Mouse (Mus musculus) hindbrain, embryonic 16.5 days (tissue): Measurements from ENCODE around the gene Myadm. TPM values are rescaled to one million over a fixed set of nuclear protein-coding genes. Genes with fewer than 3 reads are reported as not detected.
"Not testable (repeated sequence)": the region's sequence is repeated elsewhere in the genome, so short reads cannot be mapped to it uniquely, and the experiment has no call there.

ENCODE experiments used
- ATAC-seq: fragments of 200-750 bp; cut with Nextera tagmentation; 2 replicates; pipeline ENCODE4 v1.8.0; 2017; ENCODE audit warnings: moderate TSS enrichment, moderate library complexity
- H3K27ac ChIP-seq: fragments of 300-500 bp; sonication (generic); 2 replicates; pipeline ENCODE4 v1.5.1; 2014; ENCODE audit warnings: low read depth, mild to moderate bottlenecking, control low read depth, low read length, moderate library complexity
- H3K27me3 ChIP-seq: fragments of 300-500 bp; sonication (generic); replicated peaks from 2 replicates; pipeline ENCODE4 v1.6.1; 2014; ENCODE audit warnings: low read length; ENCODE audit not compliant: control insufficient read depth, insufficient read depth
- H3K36me3 ChIP-seq: fragments of 300-500 bp; sonication (generic); 2 replicates; pipeline ENCODE4 v1.6.1; 2014; ENCODE audit warnings: mild to moderate bottlenecking, low read length, moderate library complexity, mixed read lengths; ENCODE audit not compliant: control insufficient read depth, insufficient read depth
- H3K4me1 ChIP-seq: fragments of 300-500 bp; sonication (generic); 2 replicates; pipeline ENCODE4 v1.6.1; 2014; ENCODE audit warnings: low read depth, low read length; ENCODE audit not compliant: control insufficient read depth, insufficient read depth
- H3K4me2 ChIP-seq: fragments of 300-500 bp; sonication (generic); 2 replicates; pipeline ENCODE4 v1.6.1; 2014; ENCODE audit warnings: mild to moderate bottlenecking, low read length, control low read depth, moderate library complexity
- H3K4me3 ChIP-seq: fragments of 300-500 bp; sonication (generic); 2 replicates; pipeline ENCODE4 v1.5.1; 2014; ENCODE audit warnings: mild to moderate bottlenecking, low read length, control low read depth, moderate library complexity
- H3K9ac ChIP-seq: fragments of 300-500 bp; sonication (generic); 2 replicates; pipeline ENCODE4 v1.6.1; 2014; ENCODE audit warnings: low read depth, mild to moderate bottlenecking, control low read depth, low read length, moderate library complexity
- H3K9me3 ChIP-seq: fragments of 300-500 bp; sonication (generic); 2 replicates; pipeline ENCODE4 v1.6.1; 2014; ENCODE audit warnings: mild to moderate bottlenecking, low read length, moderate library complexity; ENCODE audit not compliant: control insufficient read depth
- WGBS: fragments of 180-500 bp; shearing (Covaris S2); extraction: QIAGEN DNeasy Blood & Tissue Kit; methylation state at CpG from one replicate; pipeline ENCODE4 v1.1.7; 2014; 5-methylcytosine and 5-hydroxymethylcytosine counted together
- polyA plus RNA-seq: library from polyadenylated mRNA; unstranded; fragments of >200 nt; fragmentation: Nextera tagmentation; extraction: Ambion mirVana; gene quantifications from 2 replicates; pipeline ENCODE4 v1.2.1, GENCODE M21; 2015

Myadm gene
- polyA plus RNA-seq, 1 experiment from 2014 or later, result 36.9 TPM

DNA sequence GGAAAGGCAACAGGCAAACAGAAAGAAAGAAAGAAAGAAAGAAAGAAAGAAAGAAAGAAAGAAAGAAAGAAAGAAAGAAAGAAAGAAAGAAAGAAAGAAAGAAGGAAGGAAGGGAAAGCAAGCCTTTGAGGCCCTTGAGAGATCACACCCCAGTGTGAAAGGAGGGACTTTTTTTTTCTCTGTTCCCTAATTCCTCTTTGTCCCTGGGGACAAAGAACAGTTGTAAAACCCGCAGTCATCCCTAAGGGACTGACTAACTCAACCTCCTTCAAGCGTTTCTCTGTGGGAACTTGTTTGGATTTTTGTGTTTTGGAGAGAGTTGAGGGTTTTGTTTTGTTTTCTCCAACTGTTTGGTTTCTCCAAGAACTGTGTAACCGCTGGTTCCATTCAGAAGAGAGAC lies 20.6 kb upstream of the Myadm start:
- no peak for ATAC-seq
- H3K27me3 ChIP-seq, result no peaks in the 10 kb centered on the region
- H3K36me3 ChIP-seq, result no peaks in the 10 kb centered on the region
- H3K4me1 ChIP-seq, result no peaks in the 10 kb centered on the region
- H3K4me3 ChIP-seq, result no peak overlapping the region
- no peaks in the 10 kb centered on the region for H3K9me3 ChIP-seq
- no peak overlapping the region for H3K4me2 ChIP-seq
- WGBS, result 17% methylated on average over 3 of the region's 3 CpGs
- H3K9ac ChIP-seq, result no peak overlapping the region
- no peak overlapping the region for H3K27ac ChIP-seq

DNA sequence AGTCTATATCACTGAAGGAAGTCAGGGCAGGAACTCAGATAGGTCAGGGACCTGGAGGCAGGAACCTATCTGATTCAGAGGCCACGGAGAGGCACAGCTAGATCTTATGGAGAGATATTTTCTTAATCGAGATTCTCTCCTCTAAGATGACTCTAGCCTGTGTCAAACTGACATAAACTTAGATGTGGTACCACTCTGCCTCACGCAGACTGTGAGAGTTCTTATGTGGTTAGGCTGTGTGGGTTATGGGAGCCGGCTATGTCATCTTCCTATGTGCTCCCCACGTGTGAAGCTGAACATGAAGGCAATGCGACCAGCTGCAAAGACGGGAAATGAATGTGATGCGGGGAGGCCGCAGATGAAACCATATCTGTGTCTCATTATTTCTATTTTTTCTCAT lies 16.7 kb upstream of the Myadm start:
- Histone ChIP-seq H3K4me3 (no peak overlapping the region), H3K9ac (no peak overlapping the region), H3K4me2 (no peak overlapping the region), H3K27ac (no peak overlapping the region), H3K27me3 (no peaks in the 10 kb centered on the region), H3K9me3 (no peaks in the 10 kb centered on the region), H3K36me3 (no peaks in the 10 kb centered on the region), H3K4me1 (no peaks in the 10 kb centered on the region)
- WGBS, result 85% methylated on average over 9 of the region's 9 CpGs
- ATAC-seq, result no peak

DNA sequence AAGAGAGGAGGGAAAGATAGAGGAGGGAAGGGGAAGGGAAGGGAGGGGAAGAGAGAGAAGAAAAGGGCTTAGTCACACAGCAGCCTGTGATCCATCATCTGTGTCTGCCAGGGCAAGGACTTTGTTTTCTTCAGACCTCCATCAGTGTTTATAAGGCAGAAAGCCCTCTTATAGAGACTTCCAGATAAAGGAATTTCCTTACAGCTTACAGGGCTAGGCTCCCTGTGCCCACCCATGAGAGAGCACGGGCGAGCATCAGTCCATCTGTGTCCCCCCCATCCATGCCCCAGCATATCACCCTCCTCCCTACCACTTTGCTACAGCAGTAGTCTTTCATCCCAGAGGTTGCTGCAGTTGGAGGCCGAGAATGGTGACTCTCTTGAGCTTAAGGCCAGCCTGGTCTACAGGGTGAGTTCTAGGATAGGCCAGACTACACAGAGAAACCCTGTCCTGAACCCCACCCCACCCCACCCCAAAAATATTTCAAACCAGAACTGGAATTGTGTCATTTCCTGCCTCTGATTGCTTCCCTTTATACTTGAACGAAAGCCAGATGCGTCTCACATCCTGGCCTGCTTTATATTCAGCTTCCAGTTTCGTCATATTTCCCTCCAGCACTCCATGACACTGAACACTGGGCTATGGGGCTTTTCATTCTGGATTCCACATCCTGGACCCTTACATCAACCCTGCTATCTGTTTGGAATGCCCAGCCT lies 13.3 kb upstream of the Myadm start:
- Histone ChIP-seq H3K4me2 (no peak overlapping the region), H3K36me3 (no peaks in the 10 kb centered on the region), H3K4me1 (no peaks in the 10 kb centered on the region), H3K27me3 (no peaks in the 10 kb centered on the region), H3K9ac (no peak overlapping the region), H3K9me3 (no peaks in the 10 kb centered on the region), H3K4me3 (no peak overlapping the region), H3K27ac (no peak overlapping the region)
- 61% methylated on average over 6 of the region's 6 CpGs for WGBS
- ATAC-seq, result no peak

DNA sequence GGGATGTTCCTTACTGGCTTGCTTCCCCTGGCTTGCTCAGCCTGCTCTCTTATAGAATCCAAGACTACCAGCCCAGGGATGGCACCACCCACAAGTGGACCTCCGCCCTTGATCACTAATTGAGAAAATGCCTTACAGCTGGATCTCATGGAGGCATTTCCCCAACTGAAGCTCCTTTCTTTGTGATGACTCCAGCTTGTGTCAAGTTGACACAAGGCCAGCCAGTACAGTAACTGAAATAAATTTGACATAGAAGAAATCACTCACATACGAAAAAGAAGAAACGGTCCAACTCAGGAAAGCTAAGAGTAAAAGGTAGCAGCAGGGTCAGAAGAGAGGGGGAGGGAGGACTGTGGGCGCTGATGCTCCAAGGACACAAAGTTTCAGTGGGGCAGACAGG lies 12.1 kb upstream of the Myadm start:
- not testable (repeated sequence) for H3K27ac ChIP-seq, H3K27me3 ChIP-seq, H3K4me2 ChIP-seq, H3K36me3 ChIP-seq, H3K4me1 ChIP-seq, H3K9me3 ChIP-seq, H3K4me3 ChIP-seq, H3K9ac ChIP-seq, ATAC-seq
- WGBS, result 63% methylated on average over 4 of the region's 4 CpGs

DNA sequence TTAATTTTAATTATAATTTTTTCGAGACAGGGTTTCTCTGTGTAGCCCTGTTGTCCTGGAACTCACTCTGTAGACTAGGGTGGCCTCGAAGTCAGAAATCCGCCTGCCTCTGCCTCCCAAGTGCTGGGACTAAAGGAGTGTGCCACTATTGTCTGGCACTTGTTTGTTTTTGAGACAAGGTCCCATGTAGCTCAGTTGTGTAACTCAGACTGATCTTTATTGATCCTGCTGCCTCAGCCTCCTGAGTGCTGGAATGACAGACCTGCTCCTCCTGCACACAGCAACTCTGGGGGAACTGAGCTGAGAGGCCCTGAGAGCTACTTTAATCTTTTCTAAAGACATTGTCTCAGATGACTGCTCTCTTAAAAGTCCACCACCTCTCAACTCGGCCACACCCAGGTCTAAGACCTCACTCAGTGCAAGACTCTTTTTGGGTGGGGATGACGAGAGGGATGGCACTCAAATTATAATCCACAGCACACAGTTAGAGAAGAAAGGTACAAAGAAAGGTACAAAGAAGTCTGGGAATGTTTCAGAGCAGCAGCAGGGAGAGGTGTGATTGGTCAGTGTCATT lies 8.7 kb upstream of the Myadm start:
- 75% methylated on average over 5 of the region's 5 CpGs for WGBS
- Histone ChIP-seq H3K36me3 (no peaks in the 10 kb centered on the region), H3K9me3 (no peaks in the 10 kb centered on the region), H3K27ac (no peak overlapping the region), H3K9ac (no peak overlapping the region), H3K4me1 (no peaks in the 10 kb centered on the region), H3K4me3 (no peak overlapping the region), H3K27me3 (no peaks in the 10 kb centered on the region), H3K4me2 (no peak overlapping the region)
- no peak for ATAC-seq

DNA sequence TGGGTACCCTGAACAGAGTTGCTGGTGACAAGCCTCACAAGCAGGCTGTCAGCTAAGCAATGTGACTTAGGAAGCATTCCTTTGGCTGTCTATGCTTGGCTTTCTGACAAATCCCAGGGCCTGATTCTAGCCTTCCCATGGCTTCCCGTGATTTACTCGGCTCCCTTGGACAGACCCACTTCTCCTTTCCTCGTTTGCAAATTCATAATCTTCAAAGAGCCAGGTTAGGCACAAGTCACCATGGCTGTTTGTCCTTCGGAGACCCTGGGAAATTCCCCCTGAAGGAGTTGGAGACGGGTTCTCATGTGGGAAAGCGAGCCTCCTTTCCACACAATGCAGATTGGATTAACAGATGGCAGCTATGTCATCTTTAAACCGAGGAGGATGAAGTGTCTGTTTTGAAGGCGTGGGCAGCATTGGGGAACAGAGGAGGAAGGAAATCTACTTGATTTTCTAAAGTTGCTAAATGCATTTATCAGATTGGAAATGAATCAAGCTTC lies 8.2 kb upstream of the Myadm start:
- Histone ChIP-seq H3K9me3 (no peaks in the 10 kb centered on the region), H3K4me1 (no peaks in the 10 kb centered on the region), H3K9ac (no peak overlapping the region), H3K27ac (no peak overlapping the region), H3K27me3 (no peaks in the 10 kb centered on the region), H3K36me3 (no peaks in the 10 kb centered on the region), H3K4me2 (no peak overlapping the region), H3K4me3 (no peak overlapping the region)
- 48% methylated on average over 8 of the region's 8 CpGs for WGBS
- no peak for ATAC-seq

DNA sequence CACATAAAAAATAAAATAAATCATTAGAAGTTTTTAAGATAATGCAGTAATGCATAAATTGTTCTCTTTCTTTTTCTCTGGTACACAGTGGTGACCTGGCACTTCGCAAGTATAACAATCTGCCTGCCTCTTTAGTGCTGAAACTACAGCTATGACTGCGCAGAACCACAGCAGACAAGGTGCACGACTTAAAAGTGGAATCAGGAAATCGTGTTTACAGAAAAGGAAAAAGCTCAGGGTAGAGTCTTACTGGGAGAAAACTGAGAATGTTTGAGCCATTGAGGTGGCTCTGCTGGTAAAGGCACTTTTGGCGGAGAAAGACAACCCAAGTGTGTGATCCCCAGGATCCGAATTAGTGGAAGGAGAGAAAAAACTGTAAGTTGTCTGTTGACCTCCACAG lies 7.1 kb upstream of the Myadm start:
- 82% methylated on average over 6 of the region's 6 CpGs for WGBS
- Histone ChIP-seq H3K9ac (no peak overlapping the region), H3K27ac (no peak overlapping the region), H3K9me3 (no peaks in the 10 kb centered on the region), H3K4me1 (no peaks in the 10 kb centered on the region), H3K36me3 (no peaks in the 10 kb centered on the region), H3K4me2 (no peak overlapping the region), H3K27me3 (no peaks in the 10 kb centered on the region), H3K4me3 (no peak overlapping the region)
- no peak for ATAC-seq

DNA sequence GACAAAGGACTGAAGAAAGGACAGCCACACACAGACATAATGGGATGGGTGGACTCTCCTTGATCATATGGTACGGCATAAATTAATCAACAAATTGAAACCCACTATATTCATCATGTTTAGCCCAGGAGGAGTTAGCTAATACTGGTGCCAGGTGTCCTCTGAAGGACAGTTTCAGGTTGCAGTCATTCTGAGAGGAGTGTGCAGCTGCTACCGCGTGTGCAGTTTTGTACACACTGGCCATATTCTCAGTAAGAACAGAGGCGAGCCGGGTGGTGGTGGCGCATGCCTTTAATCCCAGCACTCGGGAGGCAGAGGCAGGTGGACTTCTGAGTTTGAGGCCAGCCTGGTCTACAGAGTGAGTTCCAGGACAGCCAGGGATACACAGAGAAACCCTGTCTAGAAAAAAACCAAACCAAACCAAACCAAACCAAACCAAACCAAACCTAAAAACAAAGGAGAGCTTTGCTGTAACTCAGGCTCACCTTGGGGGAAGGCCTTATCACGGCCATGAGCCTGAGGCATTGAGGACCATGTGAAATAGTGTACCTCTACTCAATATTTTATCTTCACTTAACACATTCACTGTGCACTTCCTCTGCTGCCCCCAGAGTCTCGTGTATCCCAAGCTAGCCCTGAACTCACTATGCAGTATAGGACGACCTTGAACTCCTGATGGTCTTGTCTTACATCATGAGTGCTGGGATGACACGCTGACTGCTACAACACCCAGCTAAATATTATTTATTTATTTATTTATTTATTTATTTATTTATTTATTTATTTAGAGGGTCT lies 5.6 kb upstream of the Myadm start:
- Histone ChIP-seq H3K4me1 (no peaks in the 10 kb centered on the region), H3K4me2 (no peak overlapping the region), H3K9me3 (no peaks in the 10 kb centered on the region), H3K27me3 (no peaks in the 10 kb centered on the region), H3K9ac (no peak overlapping the region), H3K36me3 (no peaks in the 10 kb centered on the region), H3K27ac (no peak overlapping the region), H3K4me3 (no peak overlapping the region)
- 90% methylated on average over 11 of the region's 11 CpGs for WGBS
- ATAC-seq, result no peak

DNA sequence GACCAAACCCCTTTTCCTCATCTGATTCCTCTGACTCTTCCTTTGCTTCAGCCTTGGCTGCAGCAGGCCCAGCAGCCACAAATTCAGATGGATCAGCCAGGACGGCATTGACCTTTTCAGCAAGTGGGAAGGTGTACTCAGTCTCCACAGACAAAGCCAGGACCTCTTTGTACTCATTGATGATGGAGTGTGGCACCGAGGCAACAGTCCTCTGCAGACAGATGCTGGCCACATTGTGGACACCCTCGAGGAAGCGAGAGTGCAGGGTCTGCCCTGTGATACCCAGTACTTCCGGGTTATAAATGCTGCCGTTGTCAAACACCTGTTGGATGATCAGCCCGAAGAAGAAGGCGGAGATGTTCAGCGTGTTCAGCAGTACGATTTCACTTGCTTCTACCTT lies 4.3 kb upstream of the Myadm start:
- no peaks in the 10 kb centered on the region for H3K36me3 ChIP-seq
- H3K27me3 ChIP-seq, result no peaks in the 10 kb centered on the region
- no peak overlapping the region for H3K9ac ChIP-seq
- ATAC-seq, result no peak
- no peaks in the 10 kb centered on the region for H3K9me3 ChIP-seq
- no peak overlapping the region for H3K4me2 ChIP-seq
- 91% methylated on average over 10 of the region's 10 CpGs for WGBS
- H3K4me3 ChIP-seq, result no peak overlapping the region
- H3K27ac ChIP-seq, result no peak overlapping the region
- no peaks in the 10 kb centered on the region for H3K4me1 ChIP-seq
